Mouse (Mus musculus): ENCODE results near the gene Rgs1.

GRCm38 (mm10) chr1:144264000-144264399 lies 15.0 kb upstream of the Rgs1 start:
- TF ChIP-seq EP300 (IDR thresholded peaks at IDR 0.05; ENCODE audit: low read depth), result no peak
- no peak for TF ChIP-seq CTCF (IDR thresholded peaks at IDR 0.05; ENCODE audit: low read depth)

Data from liver, postnatal 0 days (tissue).